Mouse (Mus musculus): ENCODE data around the gene Ptpn12. TPM values are rescaled to one million over a fixed set of nuclear protein-coding genes. Genes with fewer than 3 reads are reported as not detected.

The Ptpn12 gene
- polyA plus RNA-seq, 1 experiment from 2014 or later: 17.2 TPM

- 86% methylated on average over 4 of the region's 4 CpGs for WGBS
- H3K9me3 ChIP-seq: no peaks in the 10 kb centered on the region
Measured at GRCm38 (mm10) chr5:21049006-21049405, 6.7 kb downstream of the Ptpn12 start.

DNA sequence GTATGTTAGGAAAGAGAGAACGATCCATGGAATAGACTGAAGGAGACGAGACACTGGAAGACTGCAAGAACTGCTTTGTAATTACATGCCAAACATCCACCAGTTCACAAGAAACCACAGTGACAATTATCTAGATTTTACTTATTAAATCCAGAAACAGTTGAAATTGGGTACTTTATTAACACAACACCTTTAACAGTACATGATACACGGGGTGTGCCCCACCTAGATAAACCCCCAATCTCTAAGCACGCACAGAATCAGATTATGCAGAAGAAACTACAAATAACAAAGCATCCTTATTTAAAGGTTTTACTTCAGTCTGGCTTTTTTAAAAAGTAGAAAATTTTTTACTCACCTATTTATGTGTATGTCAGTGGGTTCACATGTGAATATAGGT is 8.6 kb downstream of the Ptpn12 start:
- WGBS: 82% methylated on average over 4 of the region's 4 CpGs
- ATAC-seq (ENCODE audit: extremely low read depth, insufficient number of reproducible peaks, low FRiP score, low TSS enrichment): no peak
- H3K27me3 ChIP-seq (replicated peaks): no peaks in the 10 kb centered on the region
- H3K9ac ChIP-seq: no peak overlapping the region
- no peaks in the 10 kb centered on the region for H3K9me3 ChIP-seq
- H3K36me3 ChIP-seq: peaks cover 13% of the 10 kb centered on the region; the same call in 1 of the 2 replicates
- H3K4me3 ChIP-seq: no peak overlapping the region
- no peak overlapping the region for H3K4me2 ChIP-seq
- no peak overlapping the region for H3K27ac ChIP-seq (replicated peaks)
- H3K4me1 ChIP-seq: peaks cover 57% of the 10 kb centered on the region

More at GRCm38 (mm10) chr5:21049006-21049405, 6.7 kb downstream of the Ptpn12 start:
- Histone ChIP-seq H3K27ac (replicated peaks) (no peak overlapping the region), H3K4me2 (no peak overlapping the region), H3K4me3 (no peak overlapping the region), H3K36me3 (peaks cover 13% of the 10 kb centered on the region; the same call in 1 of the 2 replicates), H3K4me1 (peaks cover 61% of the 10 kb centered on the region), H3K27me3 (replicated peaks) (no peaks in the 10 kb centered on the region), H3K9ac (no peak overlapping the region)
- ATAC-seq (ENCODE audit: extremely low read depth, insufficient number of reproducible peaks, low FRiP score, low TSS enrichment): no peak

- ATAC-seq (ENCODE audit: extremely low read depth, insufficient number of reproducible peaks, low FRiP score, low TSS enrichment): no peak
- Histone ChIP-seq H3K4me2 (0 out of 2 replicates have a peak overlapping the region, but pooled peaks have one; percentile 5), H3K4me1 (peaks cover 51% of the 10 kb centered on the region), H3K9me3 (no peaks in the 10 kb centered on the region), H3K4me3 (no peak overlapping the region), H3K27me3 (replicated peaks) (no peaks in the 10 kb centered on the region), H3K9ac (no peak overlapping the region), H3K36me3 (peaks cover 13% of the 10 kb centered on the region; the same call in 1 of the 2 replicates), H3K27ac (replicated peaks) (no peak overlapping the region)
- WGBS: 74% methylated on average over 7 of the region's 7 CpGs
Measured at GRCm38 (mm10) chr5:21046150-21047048, 9.3 kb downstream of the Ptpn12 start.

DNA sequence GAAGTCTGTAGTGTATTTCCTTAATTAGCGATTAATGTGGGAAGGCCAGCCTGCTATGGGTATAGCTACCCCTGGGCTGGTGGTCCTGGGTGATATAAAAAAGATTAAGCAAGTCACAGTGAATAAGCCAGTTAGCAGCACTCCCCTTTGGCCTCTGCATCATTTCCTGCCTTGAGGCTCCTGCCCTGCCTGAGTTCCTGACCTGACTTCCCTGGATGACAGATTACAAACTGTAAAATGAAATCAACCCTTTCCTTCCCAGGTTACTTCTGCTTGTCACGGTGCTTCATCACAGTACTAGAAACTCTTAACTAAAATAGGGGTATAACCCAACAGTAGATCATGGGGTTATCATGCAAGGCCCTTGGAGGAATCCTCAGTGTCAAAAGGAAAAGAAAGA is 10.2 kb downstream of the Ptpn12 start:
- Histone ChIP-seq H3K9me3 (no peaks in the 10 kb centered on the region), H3K9ac (no peak overlapping the region), H3K4me2 (0 out of 2 replicates have a peak overlapping the region, but pooled peaks have one; percentile 5), H3K27me3 (replicated peaks) (no peaks in the 10 kb centered on the region), H3K36me3 (peaks cover 13% of the 10 kb centered on the region; the same call in 1 of the 2 replicates), H3K4me1 (peaks cover 47% of the 10 kb centered on the region), H3K27ac (replicated peaks) (no peak overlapping the region), H3K4me3 (no peak overlapping the region)
- no peak for ATAC-seq (ENCODE audit: extremely low read depth, insufficient number of reproducible peaks, low FRiP score, low TSS enrichment)
- 81% methylated on average over 2 of the region's 2 CpGs for WGBS

DNA sequence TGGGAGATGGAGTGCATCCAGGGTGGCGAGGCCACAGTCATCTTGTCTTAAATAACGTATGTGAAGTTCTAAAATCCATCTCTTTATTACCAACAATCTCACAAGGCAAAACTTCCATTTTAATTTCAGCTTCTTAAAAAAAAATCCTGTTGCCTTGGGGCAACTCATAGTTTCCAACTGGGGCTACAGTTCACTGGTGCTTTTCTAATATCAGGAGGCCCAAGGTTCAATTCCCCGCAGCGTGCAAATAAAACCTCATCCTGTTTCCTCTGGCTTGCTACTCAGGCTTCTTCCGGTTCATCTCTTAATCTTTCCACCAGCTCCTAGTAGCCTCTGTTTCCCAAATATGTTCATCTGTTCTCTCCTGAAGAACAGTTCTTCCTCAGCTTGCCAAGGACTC is 17.6 kb downstream of the Ptpn12 start:
- Histone ChIP-seq H3K27me3 (replicated peaks) (no peaks in the 10 kb centered on the region), H3K9me3 (no peaks in the 10 kb centered on the region), H3K4me1 (peaks cover 30% of the 10 kb centered on the region), H3K4me2 (no peak overlapping the region), H3K4me3 (no peak overlapping the region), H3K9ac (no peak overlapping the region), H3K36me3 (0 out of 2 replicates have a peak, but pooled peaks cover 4% of the 10 kb centered on the region), H3K27ac (replicated peaks) (no peak overlapping the region)
- ATAC-seq (ENCODE audit: extremely low read depth, insufficient number of reproducible peaks, low FRiP score, low TSS enrichment): no peak
- WGBS: 83% methylated on average over 5 of the region's 5 CpGs

DNA sequence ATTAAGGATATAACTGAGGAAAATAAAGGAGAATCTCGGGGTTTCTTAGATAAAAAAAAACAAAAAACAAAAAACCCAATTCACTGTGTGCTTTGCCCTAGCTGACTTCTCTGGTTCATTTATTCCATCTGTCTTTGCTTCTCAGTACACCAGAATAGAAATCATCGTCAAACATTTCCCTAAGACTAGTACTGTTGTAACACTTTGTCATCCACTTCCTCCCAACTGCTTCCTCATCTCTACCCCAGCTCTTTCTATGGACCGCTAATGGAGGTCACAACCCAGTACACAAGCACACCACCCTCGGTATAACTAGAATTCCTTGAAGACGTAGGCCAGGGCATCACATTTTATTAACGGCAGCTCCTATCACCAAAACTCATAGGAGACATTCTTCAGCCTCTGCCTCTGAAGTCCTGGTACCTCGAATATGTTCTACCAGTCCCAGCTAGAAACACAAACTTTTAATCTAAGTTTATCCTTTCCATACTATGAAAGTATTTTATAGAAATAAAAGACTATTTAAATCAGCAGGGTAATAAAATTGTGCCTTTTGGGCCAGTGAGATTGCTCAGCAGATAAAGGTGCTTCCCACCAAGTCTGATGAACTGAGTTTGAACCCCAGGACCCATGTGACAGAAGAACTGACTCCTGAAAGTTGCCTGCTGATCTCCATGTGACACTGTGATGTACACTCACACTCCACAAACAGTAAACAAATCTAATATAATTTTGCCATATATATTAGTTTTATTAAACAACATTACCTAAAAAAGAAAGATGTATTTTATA is 19.8 kb downstream of the Ptpn12 start:
- no peak overlapping the region for H3K4me2 ChIP-seq
- H3K4me1 ChIP-seq: peaks cover 29% of the 10 kb centered on the region
- no peak overlapping the region for H3K4me3 ChIP-seq
- H3K27ac ChIP-seq (replicated peaks): no peak overlapping the region
- no peak overlapping the region for H3K9ac ChIP-seq
- H3K27me3 ChIP-seq (replicated peaks): no peaks in the 10 kb centered on the region
- WGBS: 68% methylated on average over 7 of the region's 7 CpGs
- no peak for ATAC-seq (ENCODE audit: extremely low read depth, insufficient number of reproducible peaks, low FRiP score, low TSS enrichment)
- no peaks in the 10 kb centered on the region for H3K9me3 ChIP-seq
- 0 out of 2 replicates have a peak, but pooled peaks cover 4% of the 10 kb centered on the region for H3K36me3 ChIP-seq

GRCm38 (mm10) chr5:21034388-21034966 is 21.2 kb downstream of the Ptpn12 start:
- H3K36me3 ChIP-seq: 0 out of 2 replicates have a peak, but pooled peaks cover 5% of the 10 kb centered on the region
- no peak overlapping the region for H3K9ac ChIP-seq
- no peaks in the 10 kb centered on the region for H3K9me3 ChIP-seq
- H3K4me1 ChIP-seq: peaks cover 32% of the 10 kb centered on the region
- 57% methylated on average over 6 of the region's 6 CpGs for WGBS
- H3K4me2 ChIP-seq: no peak overlapping the region
- H3K27ac ChIP-seq (replicated peaks): no peak overlapping the region
- ATAC-seq (ENCODE audit: extremely low read depth, insufficient number of reproducible peaks, low FRiP score, low TSS enrichment): no peak
- no peak overlapping the region for H3K4me3 ChIP-seq
- H3K27me3 ChIP-seq (replicated peaks): no peaks in the 10 kb centered on the region

DNA sequence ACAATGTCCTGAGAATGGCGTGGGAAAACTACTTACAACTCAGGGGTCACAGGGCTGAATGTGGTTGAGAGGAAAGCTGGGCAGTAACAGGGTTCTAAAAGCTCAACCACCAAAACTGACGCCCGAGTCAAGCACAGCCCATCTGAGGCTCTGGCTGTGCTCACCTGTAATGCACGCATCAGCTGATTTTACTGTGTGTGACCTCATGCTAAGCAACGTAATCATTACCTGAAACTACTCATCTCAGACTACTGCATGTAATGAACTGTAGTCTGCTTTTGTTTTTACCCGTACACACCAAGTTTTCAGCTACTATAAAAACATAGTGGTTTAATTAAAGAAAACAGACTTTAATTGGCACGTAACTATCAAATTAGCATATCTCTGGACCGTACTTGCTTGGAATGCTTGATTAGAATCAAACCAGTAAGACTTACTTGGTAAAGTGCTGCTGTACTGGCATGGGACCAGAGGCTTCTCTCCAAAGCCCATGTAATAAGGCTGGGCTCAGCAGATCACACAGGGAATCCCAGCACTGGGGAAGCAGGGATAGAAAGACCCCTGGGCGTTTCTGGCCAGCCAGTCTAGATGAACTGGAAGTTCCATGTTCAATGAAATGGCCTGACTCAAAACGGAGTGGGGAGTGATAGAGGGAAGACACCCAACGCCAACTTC is 22.2 kb downstream of the Ptpn12 start:
- H3K4me3 ChIP-seq: no peak overlapping the region
- ATAC-seq (ENCODE audit: extremely low read depth, insufficient number of reproducible peaks, low FRiP score, low TSS enrichment): no peak
- no peak overlapping the region for H3K4me2 ChIP-seq
- peaks cover 32% of the 10 kb centered on the region for H3K4me1 ChIP-seq
- no peak overlapping the region for H3K27ac ChIP-seq (replicated peaks)
- no peaks in the 10 kb centered on the region for H3K9me3 ChIP-seq
- no peaks in the 10 kb centered on the region for H3K27me3 ChIP-seq (replicated peaks)
- H3K36me3 ChIP-seq: peaks cover 14% of the 10 kb centered on the region
- H3K9ac ChIP-seq: no peak overlapping the region
- 79% methylated on average over 11 of the region's 11 CpGs for WGBS

- no peak for ATAC-seq (ENCODE audit: extremely low read depth, insufficient number of reproducible peaks, low FRiP score, low TSS enrichment)
- Histone ChIP-seq H3K36me3 (peaks cover 23% of the 10 kb centered on the region), H3K4me1 (peaks cover 32% of the 10 kb centered on the region), H3K27me3 (replicated peaks) (no peaks in the 10 kb centered on the region), H3K27ac (replicated peaks) (no peak overlapping the region), H3K9ac (no peak overlapping the region), H3K9me3 (no peaks in the 10 kb centered on the region), H3K4me3 (no peak overlapping the region), H3K4me2 (no peak overlapping the region)
- 81% methylated on average over 3 of the region's 3 CpGs for WGBS
Measured at GRCm38 (mm10) chr5:21032626-21033025, 23.1 kb downstream of the Ptpn12 start.

GRCm38 (mm10) chr5:21030226-21030625 is 25.5 kb downstream of the Ptpn12 start:
- no peak overlapping the region for H3K4me2 ChIP-seq
- no peak for ATAC-seq (ENCODE audit: extremely low read depth, insufficient number of reproducible peaks, low FRiP score, low TSS enrichment)
- no peak overlapping the region for H3K9ac ChIP-seq
- peaks cover 27% of the 10 kb centered on the region for H3K4me1 ChIP-seq
- H3K36me3 ChIP-seq: peaks cover 31% of the 10 kb centered on the region
- no peaks in the 10 kb centered on the region for H3K27me3 ChIP-seq (replicated peaks)
- no peak overlapping the region for H3K4me3 ChIP-seq
- no peaks in the 10 kb centered on the region for H3K9me3 ChIP-seq
- H3K27ac ChIP-seq (replicated peaks): no peak overlapping the region
